Mouse (Mus musculus) liver, adult 2 months (tissue): Measurements from ENCODE around the gene Fam19a1.
"Not testable (repeated sequence)": the region's sequence is repeated elsewhere in the genome, so short reads cannot be mapped to it uniquely, and the experiment has no call there.

Experiments
- CTCF ChIP-seq: fragments of 200-500 bp; IDR thresholded peaks from 2 replicates; pipeline ENCODE4 v1.5.1; 2011; ENCODE audit warnings: low read depth, low read length, control low read depth
- POLR2A ChIP-seq: fragments of 200-500 bp; IDR thresholded peaks from 2 replicates; pipeline ENCODE4 v1.6.1; 2011; ENCODE audit warnings: low read length, control low read depth; ENCODE audit not compliant: insufficient read depth; ENCODE audit errors: extremely low read depth

DNA sequence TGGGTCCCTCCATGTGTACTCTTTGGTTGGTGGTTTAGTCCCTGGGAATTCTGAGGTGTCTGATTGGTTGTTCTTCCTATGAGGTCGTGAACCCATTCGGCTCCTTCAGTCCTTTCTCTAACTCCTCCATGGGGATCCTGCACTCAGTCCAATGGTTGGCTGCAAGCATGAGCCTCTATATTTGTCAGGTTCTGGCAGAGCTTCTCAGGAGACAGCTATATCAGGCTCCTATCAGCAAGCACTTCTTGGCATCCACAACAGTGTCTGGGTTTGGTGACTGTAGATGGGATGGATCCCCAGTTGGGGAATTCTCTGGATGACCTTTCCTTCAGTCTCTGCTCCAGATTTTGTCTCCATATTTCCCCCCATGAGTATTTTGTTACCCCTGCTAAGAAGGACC lies 86.0 kb downstream of the Fam19a1 start:
- TF ChIP-seq CTCF, POLR2A: not testable (repeated sequence)
